Mouse (Mus musculus): ENCODE measurements around the gene Fntb. TPM values are rescaled to one million over a fixed set of nuclear protein-coding genes. Genes with fewer than 3 reads are reported as not detected.

The Fntb gene
- polyA plus RNA-seq, 2 experiments = 21.4 to 28.8 TPM

- no peak overlapping the region for H3K4me3 ChIP-seq (ENCODE audit: insufficient read depth in 1 of 2, low read depth in 2 of 2, low read length in 2 of 2)
- WGBS (ENCODE audit: insufficient replicate concordance) = 69% methylated on average over 3 of the region's 3 CpGs
- TF ChIP-seq EP300 (IDR thresholded peaks at IDR 0.05; ENCODE audit: low read depth) = no peak
- TF ChIP-seq CTCF (IDR thresholded peaks at IDR 0.05; ENCODE audit: low read depth) = no peak
- peaks cover 13 to 26% of the 10 kb centered on the region in 2 experiments for H3K4me1 ChIP-seq (replicated peaks; ENCODE audit: control insufficient read depth in 2 of 2, insufficient read depth in 2 of 2, low read length in 1 of 2)
- H3K27ac ChIP-seq = no peak overlapping the region
- peaks cover 30% of the 10 kb centered on the region for H3K36me3 ChIP-seq (replicated peaks; ENCODE audit: control insufficient read depth, insufficient read depth, low read depth)
- ATAC-seq (ENCODE audit: insufficient read depth) (no peak), DNase-seq (ENCODE audit: low read depth in 3 of 3, low spot score in 3 of 3) (no peak)
- H3K4me2 ChIP-seq (ENCODE audit: low read depth) = no peak overlapping the region
- no peak overlapping the region for H3K9ac ChIP-seq (replicated peaks)
- no peaks in the 10 kb centered on the region for H3K9me3 ChIP-seq (ENCODE audit: control insufficient read depth, low read length)
- H3K27me3 ChIP-seq (ENCODE audit: control insufficient read depth, insufficient read depth, low read length) = no peaks in the 10 kb centered on the region
Observed at GRCm38 (mm10) chr12:76934438-76934837, 169.0 kb downstream of the Fntb start.

GRCm38 (mm10) chr12:76936211-76936610, 170.8 kb downstream of the Fntb start:
- H3K4me3 ChIP-seq (ENCODE audit: insufficient read depth in 1 of 2, low read depth in 2 of 2, low read length in 2 of 2) = no peak overlapping the region
- peaks cover 9 to 16% of the 10 kb centered on the region in 2 experiments for H3K4me1 ChIP-seq (replicated peaks; ENCODE audit: control insufficient read depth in 2 of 2, insufficient read depth in 2 of 2, low read length in 1 of 2)
- no peaks in the 10 kb centered on the region for H3K27me3 ChIP-seq (ENCODE audit: control insufficient read depth, insufficient read depth, low read length)
- no peak overlapping the region for H3K4me2 ChIP-seq (ENCODE audit: low read depth)
- no peak for DNase-seq (ENCODE audit: low read depth in 3 of 3, low spot score in 3 of 3)
- WGBS (ENCODE audit: insufficient replicate concordance) = 88% methylated on average over 10 of the region's 10 CpGs
- no peak overlapping the region for H3K9ac ChIP-seq (replicated peaks)
- no peak for ATAC-seq (ENCODE audit: insufficient read depth)
- H3K27ac ChIP-seq = no peak overlapping the region
- H3K36me3 ChIP-seq (replicated peaks; ENCODE audit: control insufficient read depth, insufficient read depth, low read depth) = peaks cover 47% of the 10 kb centered on the region
- H3K9me3 ChIP-seq (ENCODE audit: control insufficient read depth, low read length) = no peaks in the 10 kb centered on the region
- TF ChIP-seq CTCF (IDR thresholded peaks at IDR 0.05; ENCODE audit: low read depth) (no peak), EP300 (IDR thresholded peaks at IDR 0.05; ENCODE audit: low read depth) (no peak)

- Histone ChIP-seq H3K4me3 (ENCODE audit: insufficient read depth in 1 of 2, low read depth in 2 of 2, low read length in 2 of 2) (no peak overlapping the region), H3K27ac (no peak overlapping the region), H3K36me3 (replicated peaks; ENCODE audit: control insufficient read depth, insufficient read depth, low read depth) (peaks cover 56% of the 10 kb centered on the region), H3K27me3 (ENCODE audit: control insufficient read depth, insufficient read depth, low read length) (no peaks in the 10 kb centered on the region), H3K9me3 (ENCODE audit: control insufficient read depth, low read length) (no peaks in the 10 kb centered on the region), H3K9ac (replicated peaks) (no peak overlapping the region), H3K4me1 (replicated peaks; ENCODE audit: control insufficient read depth in 2 of 2, insufficient read depth in 2 of 2, low read length in 1 of 2) (peaks cover 21 to 22% of the 10 kb centered on the region in 2 experiments), H3K4me2 (ENCODE audit: low read depth) (no peak overlapping the region)
- no peak for DNase-seq (ENCODE audit: low read depth in 3 of 3, low spot score in 3 of 3)
- TF ChIP-seq CTCF (IDR thresholded peaks at IDR 0.05; ENCODE audit: low read depth) = no peak
- TF ChIP-seq EP300 (IDR thresholded peaks at IDR 0.05; ENCODE audit: low read depth) = no peak
- no peak for ATAC-seq (ENCODE audit: insufficient read depth)
- 85% methylated on average over 6 of the region's 6 CpGs for WGBS (ENCODE audit: insufficient replicate concordance)
Observed at GRCm38 (mm10) chr12:76938013-76938412, 172.6 kb downstream of the Fntb start.

GRCm38 (mm10) chr12:76941524-76941923, 176.1 kb downstream of the Fntb start:
- no peak overlapping the region for H3K9ac ChIP-seq (replicated peaks)
- ATAC-seq (ENCODE audit: insufficient read depth) (peak; percentile 92), DNase-seq (ENCODE audit: low read depth in 3 of 3, low spot score in 3 of 3) (peak in 2 of 3 experiments; percentile 47 to 55)
- no peak overlapping the region for H3K4me3 ChIP-seq (ENCODE audit: insufficient read depth in 1 of 2, low read depth in 2 of 2, low read length in 2 of 2)
- no peaks in the 10 kb centered on the region for H3K9me3 ChIP-seq (ENCODE audit: control insufficient read depth, low read length)
- H3K4me1 ChIP-seq (replicated peaks; ENCODE audit: control insufficient read depth in 2 of 2, insufficient read depth in 2 of 2, low read length in 1 of 2) = peaks cover 20 to 21% of the 10 kb centered on the region in 2 experiments
- peaks cover 82% of the 10 kb centered on the region for H3K36me3 ChIP-seq (replicated peaks; ENCODE audit: control insufficient read depth, insufficient read depth, low read depth)
- WGBS (ENCODE audit: insufficient replicate concordance) = 2% methylated on average over 2 of the region's 2 CpGs
- peak; percentile 80 for TF ChIP-seq EP300 (IDR thresholded peaks at IDR 0.05; ENCODE audit: low read depth)
- 0 out of 2 replicates have a peak, but pooled peaks have one; percentile 21 for TF ChIP-seq CTCF (IDR thresholded peaks at IDR 0.05; ENCODE audit: low read depth)
- no peaks in the 10 kb centered on the region for H3K27me3 ChIP-seq (ENCODE audit: control insufficient read depth, insufficient read depth, low read length)
- H3K27ac ChIP-seq = peak overlapping the region; percentile 65
- 0 out of 2 replicates have a peak overlapping the region, but pooled peaks have one; percentile 18 for H3K4me2 ChIP-seq (ENCODE audit: low read depth)

GRCm38 (mm10) chr12:76942476-76942875, 177.1 kb downstream of the Fntb start:
- ATAC-seq (ENCODE audit: insufficient read depth) (no peak), DNase-seq (ENCODE audit: low read depth in 3 of 3, low spot score in 3 of 3) (no peak)
- H3K27me3 ChIP-seq (ENCODE audit: control insufficient read depth, insufficient read depth, low read length) = no peaks in the 10 kb centered on the region
- H3K4me2 ChIP-seq (ENCODE audit: low read depth) = no peak overlapping the region
- H3K36me3 ChIP-seq (replicated peaks; ENCODE audit: control insufficient read depth, insufficient read depth, low read depth) = peaks cover 78% of the 10 kb centered on the region
- no peak overlapping the region for H3K4me3 ChIP-seq (ENCODE audit: insufficient read depth in 1 of 2, low read depth in 2 of 2, low read length in 2 of 2)
- no peaks in the 10 kb centered on the region for H3K9me3 ChIP-seq (ENCODE audit: control insufficient read depth, low read length)
- H3K9ac ChIP-seq (replicated peaks) = no peak overlapping the region
- 76% methylated on average over 2 of the region's 2 CpGs for WGBS (ENCODE audit: insufficient replicate concordance)
- H3K27ac ChIP-seq = peak overlapping the region; percentile 65; the same call in 1 of the 2 replicates
- peaks cover 24 to 27% of the 10 kb centered on the region in 2 experiments for H3K4me1 ChIP-seq (replicated peaks; ENCODE audit: control insufficient read depth in 2 of 2, insufficient read depth in 2 of 2, low read length in 1 of 2)
- no peak for TF ChIP-seq CTCF (IDR thresholded peaks at IDR 0.05; ENCODE audit: low read depth)
- no peak for TF ChIP-seq EP300 (IDR thresholded peaks at IDR 0.05; ENCODE audit: low read depth)
